Mouse (Mus musculus) G1E (cell line): Measurements from ENCODE around the gene Abhd14b. TPM values are rescaled to one million over a fixed set of nuclear protein-coding genes. Genes with fewer than 3 reads are reported as not detected.
A peak's percentile ranks its signal among the peaks of the same experiment; 100 is the strongest.

ENCODE experiments used
- ATAC-seq: 2 replicates; pipeline ENCODE4 v1.8.0; 2016; ENCODE audit warnings: mild to moderate bottlenecking; ENCODE audit not compliant: insufficient number of reproducible peaks, poor library complexity, low FRiP score, severe bottlenecking; ENCODE audit errors: extremely low read depth
- DNase-seq: peaks from one replicate; pipeline ENCODE4 v3.0.0; 2012; ENCODE audit warnings: low spot score
- H3K27me3 ChIP-seq: 2 replicates; pipeline ENCODE4 v1.6.1; 2012; ENCODE audit warnings: mild to moderate bottlenecking, low read length, inconsistent platforms; ENCODE audit not compliant: insufficient read depth
- H3K36me3 ChIP-seq: replicated peaks from 2 replicates; pipeline ENCODE3; 2012; ENCODE audit warnings: mild to moderate bottlenecking, inconsistent platforms
- H3K4me1 ChIP-seq: 2 replicates; pipeline ENCODE4 v1.6.1; 2012; ENCODE audit warnings: low read depth, low read length, inconsistent platforms, mixed read lengths; ENCODE audit not compliant: insufficient read depth
- H3K4me3 ChIP-seq: 2 replicates; pipeline ENCODE4 v1.5.1; 2012; ENCODE audit warnings: low read depth, mild to moderate bottlenecking, inconsistent platforms, low read length, moderate library complexity, mixed read lengths
- H3K9me3 ChIP-seq: replicated peaks from 2 replicates; pipeline ENCODE4 v1.6.1; 2012; ENCODE audit warnings: inconsistent platforms
- CTCF ChIP-seq: IDR thresholded peaks from 2 replicates; pipeline ENCODE4 v1.5.1; 2012; ENCODE audit warnings: low read depth, low read length, inconsistent platforms, mixed read lengths
- GATA1 ChIP-seq: IDR thresholded peaks from 2 replicates; pipeline ENCODE4 v1.6.1; 2012; ENCODE audit warnings: borderline replicate concordance, low read length, inconsistent platforms, mixed read lengths
- GATA2 ChIP-seq: IDR thresholded peaks from 2 replicates; pipeline ENCODE4 v1.6.1; 2012; ENCODE audit warnings: low read depth, low read length, inconsistent platforms, borderline replicate concordance
- POLR2AphosphoS5 ChIP-seq: IDR thresholded peaks from 2 replicates; pipeline ENCODE4 v1.6.1; 2012; ENCODE audit warnings: low read depth, low read length, inconsistent platforms; ENCODE audit not compliant: insufficient replicate concordance
- TAL1 ChIP-seq: conservative IDR thresholded peaks from 2 replicates; pipeline ENCODE4 v1.6.1; 2012; ENCODE audit warnings: low read depth, low read length, inconsistent platforms, mixed read lengths
- polyA plus RNA-seq: library from polyadenylated mRNA; stranded (reverse); fragments of >175 nt; gene quantifications from 2 replicates; pipeline ENCODE4 v1.2.3, GENCODE M21; 2012
- total RNA-seq, 2 experiments: library from RNA; stranded (forward) in 1 of 2; stranded (reverse) in 1 of 2; fragments of 200-1000 nt in 1 of 2; fragments of >200 nt in 1 of 2; fragmentation: Nextera tagmentation in 1 of 2; gene quantifications; 2 replicates each; pipeline ENCODE4 v1.2.3; 2014 to 2017

Gene Abhd14b
- total and polyA plus RNA-seq, 3 experiments = 2.3 to 6.9 (median 2.6) TPM

- H3K4me1 ChIP-seq = peaks cover 39% of the 10 kb centered on the region
- ATAC-seq (no peak), DNase-seq (no peak)
- peaks cover 4% of the 10 kb centered on the region; the same call in 1 of the 2 replicates for H3K9me3 ChIP-seq
- no peaks in the 10 kb centered on the region for H3K36me3 ChIP-seq
- TF ChIP-seq TAL1 = no peak
- TF ChIP-seq GATA1 = no peak
- TF ChIP-seq CTCF = no peak
- TF ChIP-seq GATA2 = no peak
- TF ChIP-seq POLR2AphosphoS5 = no peak
- H3K27me3 ChIP-seq = peaks cover 43% of the 10 kb centered on the region
- no peak overlapping the region for H3K4me3 ChIP-seq
Observed at GRCm38 (mm10) chr9:106413606-106414005, 33.7 kb upstream of the Abhd14b start.

DNA sequence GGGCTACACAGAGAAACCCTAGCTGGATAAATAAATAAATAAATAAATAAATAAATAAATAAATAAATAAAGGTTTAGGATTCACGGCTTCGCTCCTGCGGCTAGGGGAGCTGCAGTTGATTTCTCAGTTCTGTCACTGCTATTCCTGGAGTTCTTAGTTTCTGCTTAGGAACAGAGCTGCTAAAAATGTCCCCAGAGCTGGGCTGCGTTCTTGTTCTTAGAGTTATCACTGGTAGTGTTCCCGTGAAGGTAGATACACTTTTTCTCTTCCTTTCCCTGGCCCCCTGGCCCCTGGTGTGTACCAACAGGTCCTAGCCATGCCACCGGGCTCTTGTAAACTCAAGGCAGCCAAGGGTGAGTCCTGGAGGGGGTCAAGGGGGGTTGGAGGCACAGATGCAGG is 30.4 kb upstream of the Abhd14b start:
- peaks cover 43% of the 10 kb centered on the region for H3K4me1 ChIP-seq
- H3K9me3 ChIP-seq = no peaks in the 10 kb centered on the region
- peaks cover 48% of the 10 kb centered on the region for H3K27me3 ChIP-seq
- H3K4me3 ChIP-seq = no peak overlapping the region
- TF ChIP-seq GATA2 = no peak
- no peak for TF ChIP-seq TAL1
- TF ChIP-seq CTCF = no peak
- TF ChIP-seq POLR2AphosphoS5 = no peak
- no peak for TF ChIP-seq GATA1
- DNase-seq (no peak), ATAC-seq (no peak)
- no peaks in the 10 kb centered on the region for H3K36me3 ChIP-seq

- H3K36me3 ChIP-seq = no peaks in the 10 kb centered on the region
- H3K27me3 ChIP-seq = peaks cover 49% of the 10 kb centered on the region
- ATAC-seq = no peak
- H3K4me1 ChIP-seq = peaks cover 34% of the 10 kb centered on the region
- peak; percentile 35 for DNase-seq
- peak overlapping the region; percentile 48; the same call in 1 of the 2 replicates for H3K4me3 ChIP-seq
- H3K9me3 ChIP-seq = no peaks in the 10 kb centered on the region
- no peak for TF ChIP-seq GATA2
- no peak for TF ChIP-seq POLR2AphosphoS5
- TF ChIP-seq GATA1 = no peak
- no peak for TF ChIP-seq TAL1
- TF ChIP-seq CTCF = no peak
Observed at GRCm38 (mm10) chr9:106417841-106418625, 29.2 kb upstream of the Abhd14b start.

DNA sequence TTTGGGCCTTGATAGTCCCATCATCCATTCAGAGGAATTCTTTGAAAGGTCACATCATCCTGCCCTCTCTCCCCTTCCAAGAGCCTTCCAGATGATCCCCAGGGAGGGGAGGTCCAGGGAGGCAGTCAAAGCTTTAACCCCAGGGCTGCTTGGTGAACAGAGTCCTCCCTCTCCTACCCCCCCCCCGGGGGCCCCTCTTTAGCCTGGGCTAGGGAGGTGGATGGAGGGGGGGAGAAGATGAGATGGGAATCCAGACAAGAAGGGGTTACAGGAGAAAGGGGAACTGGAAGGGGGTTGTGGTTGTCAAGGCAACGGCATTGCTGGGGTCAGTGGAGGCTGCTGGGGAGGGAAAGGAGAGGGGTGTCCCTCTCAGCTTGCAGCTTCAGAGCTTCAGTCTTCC is 26.7 kb upstream of the Abhd14b start:
- ATAC-seq = no peak
- Histone ChIP-seq H3K4me1 (peaks cover 34% of the 10 kb centered on the region), H3K4me3 (no peak overlapping the region), H3K36me3 (no peaks in the 10 kb centered on the region), H3K9me3 (no peaks in the 10 kb centered on the region), H3K27me3 (peaks cover 44% of the 10 kb centered on the region)
- DNase-seq = peak; percentile 28
- no peak for TF ChIP-seq GATA1
- TF ChIP-seq CTCF = no peak
- TF ChIP-seq GATA2 = no peak
- no peak for TF ChIP-seq TAL1
- TF ChIP-seq POLR2AphosphoS5 = no peak

DNA sequence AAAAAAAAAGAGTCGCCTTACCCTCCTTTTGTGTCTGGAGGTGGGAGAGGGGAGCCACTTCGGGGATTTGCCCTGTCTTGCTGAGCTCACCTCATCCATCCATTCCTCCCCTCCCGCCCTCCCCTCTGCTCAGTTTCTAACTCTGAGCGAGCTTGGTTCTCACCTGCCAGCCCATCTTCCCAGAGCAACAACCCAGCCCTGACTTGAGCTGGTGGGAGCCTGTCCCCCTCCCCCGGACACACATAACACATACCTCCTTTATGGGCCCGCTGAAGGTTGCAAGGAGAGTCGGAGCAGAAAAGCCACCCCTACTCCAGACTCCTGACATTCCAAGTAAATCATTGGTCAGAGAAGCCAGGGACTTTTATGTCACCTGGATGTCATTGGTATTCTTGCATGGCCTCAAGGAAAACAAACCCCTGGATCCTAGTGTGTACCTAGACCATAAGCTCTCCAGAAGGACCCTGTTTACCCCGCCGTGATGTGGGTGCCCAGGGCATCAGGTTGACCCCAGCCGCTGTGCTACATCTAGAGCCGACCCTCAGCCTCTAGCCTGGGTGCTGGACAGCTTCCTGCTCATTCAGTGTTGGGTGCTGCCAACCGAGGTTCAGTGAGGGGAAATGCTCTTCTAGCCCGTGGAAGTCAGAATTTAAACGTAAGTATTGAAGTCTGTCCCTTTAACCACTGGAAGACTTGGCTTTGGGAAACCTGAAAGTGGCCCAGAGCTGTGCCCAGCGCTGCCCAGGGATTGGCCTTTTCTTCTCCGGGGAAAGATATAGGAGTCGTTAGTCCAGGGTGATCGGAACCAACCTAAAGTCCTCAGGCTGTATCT is 26.0 kb upstream of the Abhd14b start:
- no peaks in the 10 kb centered on the region for H3K36me3 ChIP-seq
- no peak for ATAC-seq
- no peak for TF ChIP-seq CTCF
- TF ChIP-seq GATA2 = no peak
- no peak for TF ChIP-seq GATA1
- no peak for TF ChIP-seq TAL1
- no peak for TF ChIP-seq POLR2AphosphoS5
- H3K4me1 ChIP-seq = peaks cover 34% of the 10 kb centered on the region
- peaks cover 47% of the 10 kb centered on the region for H3K27me3 ChIP-seq
- no peaks in the 10 kb centered on the region for H3K9me3 ChIP-seq
- no peak for DNase-seq
- H3K4me3 ChIP-seq = no peak overlapping the region

DNA sequence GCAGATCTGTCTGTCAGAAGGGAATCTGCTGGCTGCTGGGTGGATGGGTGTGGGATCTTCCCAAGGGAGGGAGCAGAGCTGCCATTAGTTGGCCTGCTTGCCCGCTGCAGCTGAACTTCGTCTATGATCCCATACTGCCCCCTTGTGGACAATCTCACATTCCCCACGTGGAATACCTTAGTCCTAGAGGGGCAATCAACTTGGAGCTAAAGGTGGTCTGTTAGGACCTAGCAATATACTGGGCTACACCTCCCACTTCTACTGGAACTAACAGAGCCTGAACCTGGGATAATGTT is 25.4 kb upstream of the Abhd14b start:
- DNase-seq (peak; percentile 59), ATAC-seq (peak; percentile 49)
- TF ChIP-seq GATA1 (no peak), POLR2AphosphoS5 (no peak), CTCF (peak; percentile 71), GATA2 (no peak)
- Histone ChIP-seq H3K36me3 (no peaks in the 10 kb centered on the region), H3K4me3 (no peak overlapping the region), H3K27me3 (peaks cover 47% of the 10 kb centered on the region), H3K9me3 (no peaks in the 10 kb centered on the region), H3K4me1 (peaks cover 34% of the 10 kb centered on the region)
